Mouse (Mus musculus): ENCODE results near the gene Fxyd7. TPM values are rescaled to one million over a fixed set of nuclear protein-coding genes. Genes with fewer than 3 reads are reported as not detected.

The Fxyd7 gene
- polyA plus RNA-seq, 1 experiment from 2014 or later, result 21.6 TPM

DNA sequence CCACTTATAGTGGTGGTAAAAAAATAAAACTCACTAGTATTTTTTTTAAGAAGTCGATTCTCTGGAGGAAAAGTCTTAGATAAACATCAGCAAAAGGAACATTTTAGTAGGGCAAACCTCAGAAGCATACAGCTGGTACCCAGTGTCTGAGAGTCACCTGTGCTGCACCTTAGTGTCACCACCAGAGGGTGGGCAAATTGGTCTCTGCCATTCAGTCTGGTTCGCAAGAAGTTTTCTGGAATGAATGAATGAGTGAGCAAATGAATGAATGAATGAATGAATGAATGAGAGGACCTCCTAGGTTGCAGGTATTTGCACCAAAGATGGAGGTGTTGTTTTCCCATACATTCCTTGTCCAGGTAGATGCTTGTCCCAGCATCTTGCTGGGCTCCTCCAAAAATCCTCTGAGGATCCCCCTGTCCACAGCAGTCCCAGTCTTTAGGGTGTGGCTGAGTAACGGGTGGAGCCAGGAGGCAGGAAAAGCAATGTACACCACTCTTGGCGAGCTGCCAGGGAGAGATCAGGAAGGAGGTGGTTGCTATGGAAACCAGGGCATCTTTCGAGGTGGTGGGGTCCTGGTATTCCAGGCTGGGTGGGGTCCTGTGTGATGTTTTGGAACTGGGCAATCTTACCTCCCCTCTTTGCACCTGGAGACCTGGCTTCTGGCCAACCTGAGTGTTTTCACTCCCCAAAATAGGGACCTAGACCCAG lies 2.0 kb downstream of the Fxyd7 start:
- H3K9ac ChIP-seq, result no peak overlapping the region
- H3K4me2 ChIP-seq, result peak overlapping the region; percentile 44
- H3K36me3 ChIP-seq, result no peaks in the 10 kb centered on the region
- H3K4me3 ChIP-seq (replicated peaks), result 0 out of 2 replicates have a peak overlapping the region, but pooled peaks have one; percentile 27
- ATAC-seq (ENCODE audit: insufficient read depth, low FRiP score, low read depth), result no peak
- H3K27me3 ChIP-seq (replicated peaks), result peaks cover 32% of the 10 kb centered on the region
- no peak overlapping the region for H3K27ac ChIP-seq
- 19% methylated on average over 5 of the region's 5 CpGs for WGBS
- peaks cover 46% of the 10 kb centered on the region for H3K4me1 ChIP-seq
- no peaks in the 10 kb centered on the region for H3K9me3 ChIP-seq

DNA sequence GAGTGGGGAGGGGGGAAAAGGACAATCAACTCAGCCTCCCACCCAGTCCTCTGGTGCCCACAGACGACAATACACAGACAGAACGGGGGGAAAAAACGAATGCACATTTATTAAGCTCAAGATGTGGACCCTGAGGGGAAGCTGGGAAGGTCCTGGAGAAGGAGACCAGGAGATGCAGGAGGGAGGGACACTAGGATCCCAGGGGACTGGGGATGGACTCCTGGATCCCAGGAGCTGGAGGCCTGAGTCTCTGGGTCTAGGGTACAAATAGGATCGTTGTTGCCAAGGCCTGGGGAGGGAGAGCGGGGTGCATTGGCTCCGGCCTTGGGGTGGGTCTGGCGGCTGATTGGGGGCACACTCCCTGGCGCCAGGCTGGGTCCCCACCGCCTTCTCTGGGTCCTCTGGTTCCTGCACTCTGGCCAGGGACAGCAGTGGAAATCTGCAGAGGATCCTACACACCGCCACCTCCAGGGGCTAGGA lies 8.8 kb downstream of the Fxyd7 start, which contains the start of gene Fxyd5:
TSS of gene Fxyd5 (minus strand) at position 51 of the 480 bp plus-strand sequence.
- H3K36me3 ChIP-seq, result no peaks in the 10 kb centered on the region
- no peaks in the 10 kb centered on the region for H3K9me3 ChIP-seq
- ATAC-seq (ENCODE audit: insufficient read depth, low FRiP score, low read depth), result no peak
- peaks cover 12% of the 10 kb centered on the region; the same call in 1 of the 2 replicates for H3K4me1 ChIP-seq
- H3K27ac ChIP-seq, result 0 out of 2 replicates have a peak within 1 kb of the TSS, but pooled peaks have one; percentile 2
- no peak within 1 kb of the TSS for H3K9ac ChIP-seq
- 47% methylated on average over 10 of the region's 10 CpGs for WGBS
- H3K4me3 ChIP-seq (replicated peaks), result peak within 1 kb of the TSS; percentile 30
- peak within 1 kb of the TSS; percentile 62 for H3K4me2 ChIP-seq
- peaks cover 16% of the 10 kb centered on the region; the same call in 1 of the 2 replicates for H3K27me3 ChIP-seq (replicated peaks)

DNA sequence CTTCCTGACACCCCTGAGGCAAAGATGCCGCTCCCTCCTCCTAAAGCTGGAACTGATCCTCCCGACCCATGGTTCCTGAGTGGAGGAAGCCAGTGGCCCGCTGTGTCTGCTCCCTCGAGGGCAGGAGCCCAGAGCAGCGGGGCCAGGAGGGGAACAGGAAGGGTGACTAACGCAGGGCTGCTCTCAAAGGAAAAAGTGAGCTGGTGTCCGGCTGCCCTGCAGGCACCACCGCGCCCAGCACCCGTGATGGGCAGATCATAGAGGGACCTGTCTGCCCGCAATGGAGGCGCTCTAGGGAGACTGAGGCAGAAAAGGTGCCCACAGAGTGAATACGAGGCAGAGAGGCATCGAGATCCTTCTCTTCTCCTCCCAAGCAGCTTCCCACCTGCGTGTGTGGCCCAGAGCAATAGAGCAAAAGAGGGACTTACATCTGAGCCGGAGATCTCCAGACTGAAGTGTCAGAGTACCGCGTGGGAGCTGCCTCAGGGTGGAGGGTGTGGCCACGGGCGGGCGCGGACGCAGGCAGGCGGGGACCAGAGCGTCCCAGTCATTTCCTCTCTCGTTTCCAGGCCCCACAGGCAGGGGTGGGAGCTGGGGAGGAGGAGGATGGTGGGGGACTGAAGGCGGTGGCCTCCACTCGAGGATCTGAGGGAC lies 9.5 kb downstream of the Fxyd7 start:
- H3K4me1 ChIP-seq, result peaks cover 12% of the 10 kb centered on the region; the same call in 1 of the 2 replicates
- peak overlapping the region; percentile 62 for H3K4me2 ChIP-seq
- no peak for ATAC-seq (ENCODE audit: insufficient read depth, low FRiP score, low read depth)
- no peak overlapping the region for H3K9ac ChIP-seq
- peaks cover 16% of the 10 kb centered on the region; the same call in 1 of the 2 replicates for H3K27me3 ChIP-seq (replicated peaks)
- H3K36me3 ChIP-seq, result no peaks in the 10 kb centered on the region
- H3K4me3 ChIP-seq (replicated peaks), result peak overlapping the region; percentile 30
- WGBS, result 5% methylated on average over 28 of the region's 28 CpGs
- 0 out of 2 replicates have a peak overlapping the region, but pooled peaks have one; percentile 2 for H3K27ac ChIP-seq
- H3K9me3 ChIP-seq, result no peaks in the 10 kb centered on the region

DNA sequence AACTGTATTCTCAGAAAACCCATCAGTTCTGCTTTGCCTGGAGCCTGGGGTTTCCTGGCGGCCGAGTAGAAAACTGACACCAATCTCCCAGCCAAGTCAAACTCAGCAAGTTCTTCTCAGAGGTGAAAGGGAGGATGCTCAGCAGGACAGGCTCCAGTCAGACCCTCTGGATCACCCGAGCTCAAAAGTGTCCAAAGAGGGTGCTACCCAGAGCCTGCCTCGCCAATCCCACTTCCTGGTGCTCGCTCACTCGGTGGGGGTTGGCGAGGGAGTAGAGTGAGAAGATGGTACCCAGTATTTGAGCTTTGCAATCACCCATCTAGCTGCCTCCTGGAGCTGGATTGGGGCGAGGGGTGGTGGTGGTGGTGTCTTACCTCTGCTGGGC lies 10.3 kb downstream of the Fxyd7 start:
- no peaks in the 10 kb centered on the region for H3K36me3 ChIP-seq
- ATAC-seq (ENCODE audit: insufficient read depth, low FRiP score, low read depth), result no peak
- H3K4me1 ChIP-seq, result peaks cover 12% of the 10 kb centered on the region; the same call in 1 of the 2 replicates
- H3K9me3 ChIP-seq, result no peaks in the 10 kb centered on the region
- 43% methylated on average over 8 of the region's 8 CpGs for WGBS
- no peak overlapping the region for H3K9ac ChIP-seq
- peak overlapping the region; percentile 30; the same call in 1 of the 2 replicates for H3K4me3 ChIP-seq (replicated peaks)
- peak overlapping the region; percentile 8; the same call in 1 of the 2 replicates for H3K4me2 ChIP-seq
- H3K27me3 ChIP-seq (replicated peaks), result peaks cover 16% of the 10 kb centered on the region; the same call in 1 of the 2 replicates
- no peak overlapping the region for H3K27ac ChIP-seq

DNA sequence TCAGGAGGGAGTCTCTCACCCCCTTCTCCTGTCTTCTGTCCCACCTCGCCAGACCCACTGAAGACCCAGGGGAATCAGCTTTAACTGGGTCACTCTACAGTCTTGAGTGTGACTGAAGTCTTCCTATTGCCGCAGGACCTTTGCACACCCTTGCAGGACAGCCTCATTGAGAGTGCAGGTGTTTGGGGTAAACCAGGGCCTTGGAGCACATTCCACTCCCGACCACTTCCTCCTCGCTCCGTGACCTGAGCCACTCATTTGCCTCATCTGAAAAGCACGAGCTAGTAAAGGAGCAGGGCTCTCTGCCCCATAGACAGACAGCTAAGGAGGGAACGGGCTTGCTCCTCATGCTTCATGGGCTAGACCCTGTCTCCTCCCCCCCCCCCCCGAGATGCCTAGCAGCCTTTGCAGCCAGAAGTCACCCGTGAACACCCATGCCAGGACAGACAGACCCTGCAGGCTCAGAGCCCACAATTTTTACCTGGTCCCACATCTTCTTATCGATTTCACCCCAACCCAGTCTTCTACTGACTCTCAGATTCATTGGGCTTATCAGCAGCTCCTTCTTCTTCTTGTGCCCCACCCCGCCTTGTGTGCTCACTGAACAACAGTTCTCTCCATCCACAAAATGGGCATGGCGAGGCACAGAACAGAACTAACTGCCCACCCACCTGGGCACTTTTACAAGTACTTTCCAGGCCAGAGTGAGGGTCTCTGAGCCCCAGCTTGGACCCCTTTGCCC lies 10.8 kb downstream of the Fxyd7 start:
- H3K4me3 ChIP-seq (replicated peaks), result no peak overlapping the region
- peaks cover 12% of the 10 kb centered on the region; the same call in 1 of the 2 replicates for H3K4me1 ChIP-seq
- peaks cover 16% of the 10 kb centered on the region; the same call in 1 of the 2 replicates for H3K27me3 ChIP-seq (replicated peaks)
- no peaks in the 10 kb centered on the region for H3K9me3 ChIP-seq
- H3K4me2 ChIP-seq, result peak overlapping the region; percentile 8; the same call in 1 of the 2 replicates
- H3K36me3 ChIP-seq, result no peaks in the 10 kb centered on the region
- no peak for ATAC-seq (ENCODE audit: insufficient read depth, low FRiP score, low read depth)
- no peak overlapping the region for H3K9ac ChIP-seq
- WGBS, result 70% methylated on average over 12 of the region's 12 CpGs
- no peak overlapping the region for H3K27ac ChIP-seq

DNA sequence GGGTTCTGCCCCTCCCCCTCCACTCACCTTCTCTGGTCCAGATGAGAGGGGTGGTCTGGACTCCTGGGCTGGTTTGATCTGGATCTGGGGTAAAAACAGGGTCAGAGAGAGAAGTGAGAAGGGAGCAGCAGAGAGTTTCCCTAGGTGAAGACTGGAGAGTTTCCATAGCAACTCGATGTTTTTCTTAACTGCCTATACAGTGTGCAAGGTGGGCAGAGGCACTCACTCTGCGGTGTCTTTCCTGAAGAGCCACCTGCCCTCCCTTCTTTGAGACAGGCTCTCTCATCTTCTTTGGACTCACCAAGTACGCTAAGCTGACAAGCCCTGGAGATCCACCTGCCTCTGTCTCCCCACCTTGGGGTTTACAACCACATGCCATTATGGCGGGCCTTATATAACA lies 12.3 kb downstream of the Fxyd7 start:
- WGBS, result 84% methylated on average over 4 of the region's 4 CpGs
- peaks cover 12% of the 10 kb centered on the region; the same call in 1 of the 2 replicates for H3K4me1 ChIP-seq

DNA sequence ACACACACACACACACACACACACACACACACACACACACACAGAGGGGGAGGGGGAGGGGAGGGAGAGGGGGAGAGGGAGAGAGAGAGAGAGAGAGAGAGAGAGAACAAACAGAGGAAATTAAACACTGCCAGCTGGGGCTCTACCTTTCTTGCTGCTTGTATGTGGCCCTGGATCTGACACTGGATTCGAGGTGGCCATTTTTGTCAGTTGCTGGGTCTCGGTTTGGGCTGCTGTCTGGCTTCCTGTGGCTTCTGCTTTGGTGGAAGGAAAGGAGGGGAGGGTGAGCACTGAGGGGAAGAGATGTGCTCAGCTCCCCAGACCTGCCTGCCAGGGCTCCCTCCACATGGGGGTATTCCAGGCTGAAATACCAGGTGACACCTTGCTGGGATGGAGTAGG lies 13.6 kb downstream of the Fxyd7 start:
- 60% methylated on average over 2 of the region's 2 CpGs for WGBS
- Histone ChIP-seq H3K36me3 (no peaks in the 10 kb centered on the region), H3K27ac (no peak overlapping the region), H3K4me1 (peaks cover 10% of the 10 kb centered on the region; the same call in 1 of the 2 replicates), H3K9ac (no peak overlapping the region), H3K27me3 (replicated peaks) (peaks cover 14% of the 10 kb centered on the region; the same call in 1 of the 2 replicates), H3K4me3 (replicated peaks) (no peak overlapping the region), H3K9me3 (no peaks in the 10 kb centered on the region), H3K4me2 (no peak overlapping the region)
- no peak for ATAC-seq (ENCODE audit: insufficient read depth, low FRiP score, low read depth)

More for the DNA sequence above, 12.3 kb downstream of the Fxyd7 start:
- H3K4me2 ChIP-seq, result no peak overlapping the region
- ATAC-seq (ENCODE audit: insufficient read depth, low FRiP score, low read depth), result no peak
- no peak overlapping the region for H3K9ac ChIP-seq
- no peaks in the 10 kb centered on the region for H3K36me3 ChIP-seq
- no peaks in the 10 kb centered on the region for H3K9me3 ChIP-seq
- no peak overlapping the region for H3K27ac ChIP-seq
- no peak overlapping the region for H3K4me3 ChIP-seq (replicated peaks)
- peaks cover 16% of the 10 kb centered on the region; the same call in 1 of the 2 replicates for H3K27me3 ChIP-seq (replicated peaks)

DNA sequence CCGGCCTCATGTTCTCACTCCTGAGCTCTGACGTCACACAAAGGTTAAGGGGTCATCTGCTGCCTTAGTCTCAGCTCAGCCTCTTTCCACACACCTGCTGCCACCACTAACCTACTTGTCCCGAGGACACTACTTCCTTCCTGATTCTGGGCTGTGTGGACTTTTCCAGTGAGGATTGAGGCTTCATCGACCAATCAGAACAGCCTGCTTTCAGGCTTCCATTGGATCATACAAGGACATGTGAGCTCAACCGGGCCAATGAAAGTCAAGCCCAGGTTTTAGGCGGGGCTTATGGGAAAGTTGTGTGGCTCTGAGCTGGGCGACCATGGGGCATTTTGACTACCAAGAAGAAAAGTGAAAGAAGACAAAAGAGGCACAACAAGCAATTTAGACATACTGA lies 14.3 kb downstream of the Fxyd7 start:
- no peaks in the 10 kb centered on the region for H3K36me3 ChIP-seq
- H3K27me3 ChIP-seq (replicated peaks), result 0 out of 2 replicates have a peak, but pooled peaks cover 9% of the 10 kb centered on the region
- 0 out of 2 replicates have a peak, but pooled peaks cover 3% of the 10 kb centered on the region for H3K4me1 ChIP-seq
- H3K4me2 ChIP-seq, result no peak overlapping the region
- no peak for ATAC-seq (ENCODE audit: insufficient read depth, low FRiP score, low read depth)
- H3K9ac ChIP-seq, result no peak overlapping the region
- H3K9me3 ChIP-seq, result no peaks in the 10 kb centered on the region
- H3K27ac ChIP-seq, result no peak overlapping the region
- no peak overlapping the region for H3K4me3 ChIP-seq (replicated peaks)
- WGBS, result 82% methylated on average over 7 of the region's 7 CpGs

DNA sequence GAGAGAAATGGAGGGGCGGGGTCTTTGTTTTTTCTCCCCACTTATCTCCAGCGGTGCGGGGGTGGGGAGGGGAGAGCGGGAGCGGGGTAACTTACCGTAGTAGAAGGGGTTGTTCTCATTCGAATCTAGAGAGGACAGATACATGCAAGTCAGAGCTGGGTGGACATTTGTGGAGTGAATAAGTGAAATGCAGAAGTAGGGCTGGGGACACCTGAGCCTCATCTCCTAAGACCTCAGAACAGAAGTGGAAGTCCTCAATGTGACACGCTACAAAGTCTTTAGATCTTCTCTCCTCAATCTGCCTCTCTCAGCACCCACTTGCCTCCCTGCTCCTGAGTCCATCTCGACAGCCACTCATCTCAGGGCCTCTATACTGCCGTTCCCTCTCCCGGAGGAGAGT lies 16.0 kb downstream of the Fxyd7 start:
- Histone ChIP-seq H3K9me3 (no peaks in the 10 kb centered on the region), H3K4me2 (no peak overlapping the region), H3K9ac (no peak overlapping the region), H3K4me3 (replicated peaks) (no peak overlapping the region), H3K27ac (no peak overlapping the region), H3K36me3 (no peaks in the 10 kb centered on the region), H3K27me3 (replicated peaks) (no peaks in the 10 kb centered on the region), H3K4me1 (no peaks in the 10 kb centered on the region)
- no peak for ATAC-seq (ENCODE audit: insufficient read depth, low FRiP score, low read depth)
- 81% methylated on average over 11 of the region's 11 CpGs for WGBS

DNA sequence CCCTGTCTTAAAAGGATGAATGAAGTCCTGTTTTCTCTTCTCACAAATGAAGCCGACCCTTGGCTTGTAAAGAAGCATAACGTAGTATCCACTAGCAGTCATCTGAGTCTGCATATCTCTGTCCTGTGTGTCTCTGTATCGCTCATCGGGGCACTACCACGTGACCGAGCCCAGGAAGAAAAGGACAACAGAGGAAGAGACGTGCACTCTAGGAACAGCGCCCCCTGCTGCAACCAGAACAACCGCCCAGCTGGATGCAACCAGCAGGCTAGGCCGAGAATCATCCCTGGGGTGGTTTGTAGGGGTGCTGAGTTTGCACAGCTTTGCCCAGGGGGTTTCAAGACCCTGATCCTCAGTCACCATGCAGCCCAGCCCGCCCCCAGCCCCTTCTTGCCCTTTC lies 16.5 kb downstream of the Fxyd7 start:
- Histone ChIP-seq H3K27me3 (replicated peaks) (no peaks in the 10 kb centered on the region), H3K27ac (no peak overlapping the region), H3K36me3 (no peaks in the 10 kb centered on the region), H3K4me2 (no peak overlapping the region), H3K9me3 (no peaks in the 10 kb centered on the region), H3K9ac (no peak overlapping the region), H3K4me1 (no peaks in the 10 kb centered on the region), H3K4me3 (replicated peaks) (no peak overlapping the region)
- 64% methylated on average over 11 of the region's 11 CpGs for WGBS
- ATAC-seq (ENCODE audit: insufficient read depth, low FRiP score, low read depth), result no peak

DNA sequence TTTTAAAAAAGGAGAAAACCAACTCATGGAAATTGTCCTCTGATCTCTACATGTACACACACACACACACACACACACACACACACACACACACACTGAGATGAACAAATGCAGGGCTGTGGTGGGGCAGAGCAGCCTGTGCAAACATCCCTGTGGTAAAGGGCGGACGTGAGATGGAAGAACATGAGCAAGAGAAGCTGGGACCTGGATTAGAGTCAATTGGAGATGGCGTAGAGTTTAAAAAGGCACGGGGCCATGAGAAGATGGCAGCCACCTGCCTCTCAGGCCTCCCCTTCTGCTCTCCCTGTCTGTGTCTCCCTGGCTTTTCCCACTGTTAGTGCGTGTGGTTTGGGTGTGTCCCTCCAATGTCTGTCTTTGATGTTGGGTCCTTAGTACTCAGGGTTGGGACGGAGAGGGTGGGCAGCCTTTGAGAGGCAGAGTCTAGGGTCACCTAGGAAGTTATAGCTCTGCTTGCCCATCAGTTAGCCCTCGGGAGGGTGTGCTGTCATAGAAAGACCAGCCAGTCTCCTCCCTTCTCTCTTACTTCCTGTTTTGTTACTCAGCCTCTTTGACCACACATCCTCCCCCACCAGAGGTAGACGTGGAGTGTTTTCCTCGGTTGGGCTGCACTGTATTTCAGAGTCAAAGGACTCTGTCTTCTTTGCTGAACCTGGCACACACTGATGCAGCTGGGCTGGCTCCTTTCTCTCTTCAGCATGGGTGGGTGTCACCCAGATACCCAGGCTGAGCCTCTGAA lies 17.7 kb downstream of the Fxyd7 start:
- ATAC-seq (ENCODE audit: insufficient read depth, low FRiP score, low read depth), result no peak; the same call in 1 of the 2 replicates
- Histone ChIP-seq H3K27ac (no peak overlapping the region), H3K4me3 (replicated peaks) (no peak overlapping the region), H3K36me3 (no peaks in the 10 kb centered on the region), H3K4me2 (no peak overlapping the region), H3K4me1 (no peaks in the 10 kb centered on the region), H3K27me3 (replicated peaks) (no peaks in the 10 kb centered on the region), H3K9ac (no peak overlapping the region), H3K9me3 (no peaks in the 10 kb centered on the region)
- 53% methylated on average over 9 of the region's 9 CpGs for WGBS

Data from stomach, embryonic 15.5 days (tissue).